Mouse (Mus musculus) liver, postnatal 0 days (tissue): ENCODE results near the gene Slc22a12. TPM values are rescaled to one million over a fixed set of nuclear protein-coding genes. Genes with fewer than 3 reads are reported as not detected.

Experiments
- ATAC-seq: fragments of 200-750 bp; cut with Nextera tagmentation; 2 replicates; pipeline ENCODE4 v1.8.0; 2017; ENCODE audit warnings: mild to moderate bottlenecking, moderate library complexity
- DNase-seq: peaks from one replicate; pipeline ENCODE4 v3.0.0-alpha.2; 2016
- H3K27ac ChIP-seq: fragments of 300-500 bp; sonication (generic); 2 replicates; pipeline ENCODE4 v1.5.1; 2014; ENCODE audit warnings: antibody characterized with exemption, moderate library complexity, mild to moderate bottlenecking, low read depth
- H3K27me3 ChIP-seq: fragments of 300-500 bp; sonication (generic); 2 replicates; pipeline ENCODE4 v1.6.1; 2014; ENCODE audit warnings: low read length, control low read depth, mixed read lengths; ENCODE audit not compliant: insufficient read depth
- H3K36me3 ChIP-seq: fragments of 300-500 bp; sonication (generic); replicated peaks from 2 replicates; pipeline ENCODE4 v1.6.1; 2014; ENCODE audit warnings: mild to moderate bottlenecking, control low read depth, low read length, moderate library complexity, mixed read lengths; ENCODE audit not compliant: insufficient read depth
- H3K4me1 ChIP-seq: fragments of 300-500 bp; sonication (generic); 2 replicates; pipeline ENCODE4 v1.6.1; 2014; ENCODE audit warnings: antibody characterized with exemption, mild to moderate bottlenecking, control low read depth; ENCODE audit not compliant: insufficient read depth
- H3K4me2 ChIP-seq: fragments of 300-500 bp; sonication (generic); 2 replicates; pipeline ENCODE4 v1.6.1; 2014; ENCODE audit warnings: low read depth, mild to moderate bottlenecking, low read length, moderate library complexity, mixed read lengths
- H3K4me3 ChIP-seq: fragments of 300-500 bp; sonication (generic); 2 replicates; pipeline ENCODE4 v1.5.1; 2014; ENCODE audit warnings: low read depth, low read length
- H3K9ac ChIP-seq: fragments of 300-500 bp; sonication (generic); replicated peaks from 2 replicates; pipeline ENCODE4 v1.6.1; 2014; ENCODE audit warnings: mild to moderate bottlenecking, moderate library complexity
- H3K9me3 ChIP-seq: fragments of 300-500 bp; sonication (generic); 2 replicates; pipeline ENCODE4 v1.6.1; 2016; ENCODE audit warnings: mild to moderate bottlenecking, control low read depth, low read length, mixed read lengths
- CTCF ChIP-seq: sonication (generic); IDR thresholded peaks from 2 replicates; pipeline ENCODE4 v1.5.1; 2016; ENCODE audit warnings: antibody characterized with exemption, low read depth
- EP300 ChIP-seq: IDR thresholded peaks from 2 replicates; pipeline ENCODE4 v1.6.1; 2016; ENCODE audit warnings: antibody characterized with exemption, low read depth, mild to moderate bottlenecking
- WGBS: fragments of 180-500 bp; shearing (Covaris S2); extraction: QIAGEN DNeasy Blood & Tissue Kit; methylation state at CpG from one replicate; pipeline ENCODE4 v1.1.7; 2014; ENCODE audit not compliant: insufficient replicate concordance; 5-methylcytosine and 5-hydroxymethylcytosine counted together
- polyA plus RNA-seq: library from polyadenylated mRNA; unstranded; fragments of >200 nt; fragmentation: Nextera tagmentation; extraction: Ambion mirVana; gene quantifications from 2 replicates; pipeline ENCODE4 v1.2.1, GENCODE M21; 2015

The Slc22a12 gene
- polyA plus RNA-seq, 1 experiment from 2014 or later: not detected

DNA sequence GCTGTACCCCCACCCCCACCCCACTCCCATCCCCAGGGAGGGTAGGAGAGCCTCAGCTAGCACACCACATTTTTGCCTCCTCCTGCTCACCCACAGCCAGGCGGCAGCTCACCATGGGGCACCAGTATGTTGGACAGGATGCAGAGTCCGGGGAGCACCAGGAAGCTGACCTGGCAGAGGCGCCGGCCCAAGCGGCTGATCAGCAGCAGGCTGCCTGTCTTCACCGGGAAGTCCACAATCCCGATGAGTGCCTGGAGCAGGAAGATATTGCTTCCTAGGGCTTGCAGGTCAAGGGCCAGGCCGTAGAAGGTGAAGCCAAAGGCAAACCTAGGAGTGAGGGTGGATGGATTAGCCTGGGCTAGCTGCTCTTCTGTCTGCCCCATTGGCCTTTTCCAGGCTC lies 5.3 kb downstream of the Slc22a12 start:
- no peaks in the 10 kb centered on the region for H3K9me3 ChIP-seq
- no peak overlapping the region for H3K4me2 ChIP-seq
- H3K9ac ChIP-seq: no peak overlapping the region
- peaks cover 18% of the 10 kb centered on the region for H3K27me3 ChIP-seq
- H3K27ac ChIP-seq: no peak overlapping the region
- H3K36me3 ChIP-seq: no peaks in the 10 kb centered on the region
- TF ChIP-seq EP300: no peak
- TF ChIP-seq CTCF: no peak
- WGBS: 61% methylated on average over 8 of the region's 8 CpGs
- DNase-seq: no peak
- H3K4me3 ChIP-seq: no peak overlapping the region
- ATAC-seq: no peak
- H3K4me1 ChIP-seq: no peaks in the 10 kb centered on the region

DNA sequence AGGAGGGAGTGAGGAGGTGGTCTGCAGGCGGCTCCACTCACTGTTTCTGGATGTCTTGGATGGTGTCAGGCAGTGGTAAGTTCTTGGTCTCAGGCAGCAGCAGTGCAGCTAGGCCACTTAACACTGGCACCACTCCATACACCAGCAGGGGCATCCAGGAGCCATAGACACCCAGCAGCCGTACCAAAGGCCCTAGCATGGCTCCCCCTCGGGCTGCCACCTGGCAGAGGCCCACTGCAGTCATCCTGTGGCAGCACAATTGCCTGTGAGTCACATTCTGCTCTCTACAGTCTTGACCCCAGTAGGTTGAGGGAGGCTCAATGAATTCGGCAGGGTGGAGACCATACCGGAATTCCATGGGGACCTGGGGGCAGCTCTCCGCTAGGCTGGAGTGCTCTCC lies 6.1 kb downstream of the Slc22a12 start:
- 71% methylated on average over 6 of the region's 6 CpGs for WGBS
- Histone ChIP-seq H3K27me3 (peaks cover 26% of the 10 kb centered on the region), H3K9me3 (no peaks in the 10 kb centered on the region), H3K4me3 (no peak overlapping the region), H3K27ac (no peak overlapping the region), H3K4me1 (0 out of 2 replicates have a peak, but pooled peaks cover 5% of the 10 kb centered on the region), H3K9ac (no peak overlapping the region), H3K36me3 (no peaks in the 10 kb centered on the region), H3K4me2 (no peak overlapping the region)
- ATAC-seq (no peak), DNase-seq (no peak)
- TF ChIP-seq EP300 (no peak), CTCF (0 out of 2 replicates have a peak, but pooled peaks have one; percentile 1)

DNA sequence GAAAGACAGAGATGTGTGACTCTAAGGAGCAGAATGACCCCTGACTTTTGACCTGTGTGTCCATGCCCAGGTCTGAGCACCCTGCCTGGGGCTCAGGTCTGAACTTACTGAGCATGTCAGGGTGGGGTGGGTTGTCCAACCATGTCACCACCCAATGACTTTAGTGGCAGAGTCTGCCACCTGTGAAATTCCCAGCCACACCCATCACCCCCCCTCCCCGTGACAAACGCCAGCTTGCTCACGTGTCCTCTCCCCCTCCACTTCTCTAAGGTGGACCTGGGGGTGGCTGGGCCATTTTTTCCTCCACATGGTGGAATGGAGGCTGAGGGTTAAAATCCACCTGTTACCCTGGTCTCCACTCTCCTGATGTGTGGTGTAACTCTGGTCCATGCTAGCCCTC lies 6.6 kb downstream of the Slc22a12 start:
- no peak overlapping the region for H3K27ac ChIP-seq
- H3K4me1 ChIP-seq: peaks cover 7% of the 10 kb centered on the region; the same call in 1 of the 2 replicates
- H3K36me3 ChIP-seq: no peaks in the 10 kb centered on the region
- no peak for DNase-seq
- no peak overlapping the region for H3K9ac ChIP-seq
- H3K4me3 ChIP-seq: no peak overlapping the region
- TF ChIP-seq EP300 (no peak), CTCF (no peak)
- no peaks in the 10 kb centered on the region for H3K9me3 ChIP-seq
- no peak for ATAC-seq
- peaks cover 31% of the 10 kb centered on the region for H3K27me3 ChIP-seq
- H3K4me2 ChIP-seq: no peak overlapping the region
- 55% methylated on average over 3 of the region's 3 CpGs for WGBS

DNA sequence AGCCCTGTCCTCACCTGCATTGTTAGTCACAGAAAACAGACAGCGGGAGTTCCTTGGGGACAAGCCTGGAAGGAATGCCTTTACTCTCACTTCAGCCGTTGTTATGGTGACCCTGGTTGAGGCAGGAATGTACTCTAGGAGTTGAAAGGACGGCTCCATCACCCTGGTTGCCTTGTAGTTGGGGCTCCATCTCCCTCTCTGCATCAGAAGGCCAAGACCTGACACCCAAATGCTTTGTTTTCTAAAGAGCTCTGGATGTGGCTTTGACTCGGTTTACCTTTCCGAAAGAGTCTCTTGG lies 8.8 kb downstream of the Slc22a12 start:
- DNase-seq: no peak
- H3K4me3 ChIP-seq: no peak overlapping the region
- H3K9ac ChIP-seq: no peak overlapping the region
- WGBS: 63% methylated on average over 5 of the region's 5 CpGs
- no peaks in the 10 kb centered on the region for H3K9me3 ChIP-seq
- no peaks in the 10 kb centered on the region for H3K36me3 ChIP-seq
- no peak overlapping the region for H3K27ac ChIP-seq
- H3K27me3 ChIP-seq: peaks cover 44% of the 10 kb centered on the region
- no peak for ATAC-seq
- no peak overlapping the region for H3K4me2 ChIP-seq
- TF ChIP-seq EP300 (no peak), CTCF (no peak)
- peaks cover 7% of the 10 kb centered on the region; the same call in 1 of the 2 replicates for H3K4me1 ChIP-seq

DNA sequence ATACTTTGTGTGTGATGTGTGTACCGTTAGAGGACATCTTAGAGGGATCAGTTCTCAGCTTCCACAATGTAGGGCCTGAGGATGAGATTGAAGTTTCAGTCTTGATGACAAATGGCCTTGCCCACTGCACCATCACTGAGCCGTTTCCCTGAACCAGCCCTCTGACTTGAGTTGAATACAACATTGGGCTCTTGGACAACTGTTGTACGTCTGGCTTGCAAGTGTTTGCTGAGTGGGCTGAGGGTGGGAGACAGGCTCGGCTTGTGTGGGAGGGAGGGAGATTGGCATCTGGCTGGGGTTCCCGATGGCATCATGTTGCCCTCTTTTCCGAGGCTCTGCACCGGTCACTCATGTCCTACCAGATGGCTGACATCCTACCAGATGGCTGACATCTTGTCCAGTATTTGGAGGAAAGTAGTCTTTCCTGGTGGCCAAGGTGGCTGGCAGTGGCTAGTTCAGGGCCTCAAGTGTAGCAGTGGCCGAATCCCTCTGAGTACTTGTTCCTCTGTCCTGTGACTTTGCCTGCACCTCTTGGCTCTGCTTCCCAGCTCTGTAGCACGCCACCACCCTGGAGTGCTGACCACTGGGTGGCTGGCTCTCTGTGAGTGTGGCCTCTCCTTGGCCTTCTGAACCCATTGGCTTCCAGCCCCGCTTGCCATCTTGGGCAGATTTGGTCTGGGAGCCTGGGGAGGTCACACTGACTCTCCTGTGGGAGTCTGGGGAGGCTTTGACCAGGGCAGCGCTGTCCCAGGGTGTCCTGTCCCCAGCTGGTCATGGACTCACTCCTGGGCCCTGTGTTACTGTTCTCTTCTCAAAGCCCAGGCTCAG lies 9.3 kb downstream of the Slc22a12 start:
- Histone ChIP-seq H3K36me3 (no peaks in the 10 kb centered on the region), H3K4me2 (no peak overlapping the region), H3K4me3 (no peak overlapping the region), H3K9me3 (no peaks in the 10 kb centered on the region), H3K27me3 (peaks cover 44% of the 10 kb centered on the region), H3K27ac (no peak overlapping the region), H3K4me1 (peaks cover 7% of the 10 kb centered on the region; the same call in 1 of the 2 replicates), H3K9ac (no peak overlapping the region)
- 75% methylated on average over 11 of the region's 11 CpGs for WGBS
- TF ChIP-seq EP300: no peak
- TF ChIP-seq CTCF: no peak
- DNase-seq: no peak
- ATAC-seq: no peak

DNA sequence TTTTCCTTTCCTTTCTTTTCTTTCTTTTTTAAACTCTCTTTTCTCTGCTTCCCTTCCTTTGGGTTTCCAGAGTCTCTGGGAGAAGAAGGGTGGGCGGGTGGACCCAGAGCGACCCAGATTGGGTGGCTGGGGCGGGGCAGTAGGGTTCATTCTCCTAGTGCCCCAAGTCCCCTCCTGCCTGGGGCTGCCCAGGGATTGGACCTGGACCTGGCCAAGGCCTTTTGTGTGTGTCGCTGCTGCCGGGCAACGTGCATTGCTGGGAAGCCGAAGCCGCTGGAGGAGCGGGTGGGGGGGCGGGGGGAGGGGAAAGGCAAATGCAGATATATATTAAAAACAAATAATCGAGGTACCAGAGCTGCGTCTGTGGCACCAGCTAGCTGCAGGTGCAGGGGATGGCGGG lies 10.2 kb downstream of the Slc22a12 start:
- H3K4me2 ChIP-seq: peak overlapping the region; percentile 63

More for the DNA sequence above, 10.2 kb downstream of the Slc22a12 start:
- Histone ChIP-seq H3K9me3 (no peaks in the 10 kb centered on the region), H3K9ac (no peak overlapping the region), H3K27me3 (peaks cover 47% of the 10 kb centered on the region), H3K36me3 (no peaks in the 10 kb centered on the region), H3K27ac (no peak overlapping the region), H3K4me1 (peaks cover 7% of the 10 kb centered on the region; the same call in 1 of the 2 replicates), H3K4me3 (no peak overlapping the region)
- ATAC-seq (no peak; the same call in 1 of the 2 replicates), DNase-seq (no peak)
- TF ChIP-seq EP300 (no peak), CTCF (no peak)
- WGBS: 23% methylated on average over 13 of the region's 13 CpGs
